Comparison of ENCODE assay signal across 8 mouse cellular contexts in the genomic region with DNA sequence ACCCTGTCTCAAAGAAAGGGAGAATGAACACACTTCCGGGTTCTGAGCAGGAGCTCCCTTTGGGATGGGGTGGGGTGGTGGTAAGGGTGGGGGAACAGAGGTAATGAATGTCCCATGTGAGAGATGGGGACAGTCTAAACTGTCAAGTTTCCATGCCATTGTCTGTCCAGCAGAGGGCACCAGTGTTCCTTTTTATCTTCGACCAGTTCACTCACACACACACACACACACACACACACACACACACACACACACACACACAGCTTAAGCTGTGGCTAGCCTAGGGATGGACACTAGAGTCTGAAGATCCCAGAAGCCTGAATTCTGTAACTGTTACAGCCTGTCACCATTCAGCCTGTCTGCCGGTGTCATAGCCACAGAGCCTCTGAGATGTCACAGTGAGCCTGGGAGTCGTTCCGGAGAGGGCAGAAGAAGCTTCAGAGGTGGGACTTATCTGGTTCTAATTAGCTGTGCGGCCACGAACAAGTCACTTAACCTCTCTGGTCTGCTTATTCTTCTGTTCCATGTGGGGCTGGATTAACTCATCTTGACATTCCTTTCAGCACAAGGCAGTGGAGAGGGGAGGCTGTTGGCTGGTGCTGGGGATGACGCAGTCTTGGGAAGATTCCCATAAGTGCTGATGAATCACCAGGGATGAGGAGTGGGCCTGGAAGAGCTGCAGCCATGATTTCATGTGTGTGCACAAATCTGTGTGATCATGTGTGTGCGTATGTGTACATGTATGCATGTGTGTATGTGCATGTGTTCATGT.
DNase-seq lines count a peak whose midpoint lies in the region; ATAC-seq and TF ChIP-seq lines count a peak whose summit lies in the region.

No protein-coding gene starts in this region.

- peaks cover 3% of the 10 kb centered on the region; the same call in 1 of the 2 replicates for H3K27me3 ChIP-seq in forebrain, embryonic 11.5 days (ENCODE audit: control insufficient read depth, insufficient read depth, low read length)
- no peaks in the 10 kb centered on the region; the same call in 1 of the 2 replicates for H3K27me3 ChIP-seq in forebrain, embryonic 15.5 days
- no peaks in the 10 kb centered on the region for H3K27me3 ChIP-seq in midbrain, postnatal 0 days (ENCODE audit: insufficient read depth, low read length)
- no peaks in the 10 kb centered on the region for H3K27me3 ChIP-seq in testis, adult 2 months (ENCODE audit: control insufficient read depth, insufficient read depth, low read length)

- no peaks in the 10 kb centered on the region for H3K36me3 ChIP-seq in forebrain, embryonic 11.5 days (ENCODE audit: control insufficient read depth, insufficient read depth, low read length)
- H3K36me3 ChIP-seq in forebrain, embryonic 15.5 days = no peaks in the 10 kb centered on the region
- H3K36me3 ChIP-seq in midbrain, postnatal 0 days (ENCODE audit: insufficient read depth, low read length) = no peaks in the 10 kb centered on the region
- H3K36me3 ChIP-seq in testis, adult 2 months (ENCODE audit: control insufficient read depth, insufficient read depth, low read length) = no peaks in the 10 kb centered on the region

- no peaks in the 10 kb centered on the region for H3K9me3 ChIP-seq in forebrain, embryonic 11.5 days (ENCODE audit: control insufficient read depth, low read length)
- H3K9me3 ChIP-seq in forebrain, embryonic 15.5 days = no peaks in the 10 kb centered on the region
- H3K9me3 ChIP-seq in midbrain, postnatal 0 days (ENCODE audit: low read length) = no peaks in the 10 kb centered on the region

- H3K4me2 ChIP-seq in forebrain, embryonic 11.5 days (ENCODE audit: low read depth, low read length, severe bottlenecking) = no peak overlapping the region
- H3K4me2 ChIP-seq in forebrain, embryonic 15.5 days (replicated peaks) = no peak overlapping the region
- no peak overlapping the region for H3K4me2 ChIP-seq in midbrain, postnatal 0 days (ENCODE audit: low read depth, low read length, poor library complexity, severe bottlenecking)

- no peak overlapping the region for H3K27ac ChIP-seq in forebrain, embryonic 11.5 days (ENCODE audit: low read depth, low read length)
- no peak overlapping the region for H3K27ac ChIP-seq in forebrain, embryonic 15.5 days (replicated peaks)
- H3K27ac ChIP-seq in left cerebral cortex, adult 2 months = no peak overlapping the region
- no peak overlapping the region for H3K27ac ChIP-seq in midbrain, postnatal 0 days (ENCODE audit: low read depth, low read length)
- no peak overlapping the region for H3K27ac ChIP-seq in testis, adult 2 months (ENCODE audit: control insufficient read depth, insufficient read depth, low read depth, low read length)

- no peak for TF ChIP-seq POLR2A in brain, embryonic 14.5 days (IDR thresholded peaks at IDR 0.05; ENCODE audit: borderline replicate concordance, extremely low read depth, insufficient read depth, insufficient read length, poor library complexity, severe bottlenecking)
- TF ChIP-seq POLR2A in testis, adult 2 months (IDR thresholded peaks at IDR 0.05; ENCODE audit: control insufficient read depth, low read depth, low read length) = no peak

- no peak overlapping the region for H3K4me3 ChIP-seq in forebrain, embryonic 11.5 days (ENCODE audit: low read depth, low read length)
- no peak overlapping the region for H3K4me3 ChIP-seq in forebrain, embryonic 15.5 days
- H3K4me3 ChIP-seq in left cerebral cortex, adult 2 months = no peak overlapping the region
- H3K4me3 ChIP-seq in midbrain, postnatal 0 days (ENCODE audit: low read depth, low read length) = no peak overlapping the region
- no peak overlapping the region for H3K4me3 ChIP-seq in testis, adult 2 months (ENCODE audit: control insufficient read depth, low read depth, low read length)

- 33% methylated on average over 9 of the region's 9 CpGs for WGBS in forebrain, embryonic 11.5 days
- WGBS in forebrain, embryonic 15.5 days = 35% methylated on average over 9 of the region's 9 CpGs
- WGBS in midbrain, postnatal 0 days = 35% methylated on average over 9 of the region's 9 CpGs

- no peaks in the 10 kb centered on the region for H3K4me1 ChIP-seq in forebrain, embryonic 11.5 days (replicated peaks; ENCODE audit: control insufficient read depth, insufficient read depth, low read length)
- no peaks in the 10 kb centered on the region for H3K4me1 ChIP-seq in forebrain, embryonic 15.5 days
- H3K4me1 ChIP-seq in midbrain, postnatal 0 days (ENCODE audit: insufficient read depth, low read length) = no peaks in the 10 kb centered on the region
- peaks cover 2% of the 10 kb centered on the region for H3K4me1 ChIP-seq in testis, adult 2 months (ENCODE audit: control insufficient read depth, insufficient read depth, low read length)

- intact Hi-C loops in heart, postnatal 36 days (cut with DNase I) = loop anchor here (1.0 to 10.0 kb wide), 3 partner anchors 146 to 693 kb away; no protein-coding TSS in a partner anchor
- intact Hi-C loops in left cerebral cortex, adult 2 months (cut with DNase I) = loop anchor here (1.0 kb wide), 1 partner anchor 271 kb away; no protein-coding TSS in a partner anchor

- peak; percentile 73; the same call in 1 of the 2 replicates for TF ChIP-seq CTCF in brain, embryonic 14.5 days (IDR thresholded peaks at IDR 0.05; ENCODE audit: borderline replicate concordance, extremely low read depth, insufficient read depth, insufficient read length)
- peak; percentile 58 for TF ChIP-seq CTCF in left cerebral cortex, adult 2 months (IDR thresholded peaks at IDR 0.05)
- TF ChIP-seq CTCF in midbrain, postnatal 0 days (IDR thresholded peaks at IDR 0.05) = peak; percentile 83
- TF ChIP-seq CTCF in testis, adult 2 months (IDR thresholded peaks at IDR 0.05; ENCODE audit: control insufficient read depth, insufficient read depth, insufficient replicate concordance, low read depth, low read length) = peak; percentile 30; the same call in 1 of the 2 replicates

- DNase-seq in forebrain, embryonic 11.5 days (ENCODE audit: low spot score) = peak; percentile 75
- peak; percentile 69 to 70 for DNase-seq in B cell, adult 2 months
- DNase-seq in brain, embryonic 14.5 days (ENCODE audit: low read depth) = peak; percentile 77
- DNase-seq in heart, postnatal 36 days = peak; percentile 56 to 67
- peak; percentile 43 to 48 for DNase-seq in left cerebral cortex, adult 2 months (ENCODE audit: extremely low spot score in 1 of 2, low spot score in 2 of 2)
- peak; percentile 80 for DNase-seq in midbrain, postnatal 0 days (ENCODE audit: low spot score)

- ATAC-seq in forebrain, embryonic 11.5 days (replicated peaks; ENCODE audit: low FRiP score) = no peak
- no peak for ATAC-seq in forebrain, embryonic 15.5 days (replicated peaks)
- no peak for ATAC-seq in midbrain, postnatal 0 days (ENCODE audit: low FRiP score)

- H3K9ac ChIP-seq in forebrain, embryonic 11.5 days (ENCODE audit: low read length) = no peak overlapping the region
- no peak overlapping the region for H3K9ac ChIP-seq in forebrain, embryonic 15.5 days (replicated peaks)
- H3K9ac ChIP-seq in midbrain, postnatal 0 days (replicated peaks; ENCODE audit: low read length, poor library complexity, severe bottlenecking) = no peak overlapping the region

Comparison
In these comparisons a context has a peak if more than half of its experiments do, and no peak if none do; other contexts are left out.
1. CTCF ChIP-seq: peak in every context shown above with its lines; median percentile 83 in midbrain, postnatal 0 days; 73 in brain, embryonic 14.5 days; 58 in left cerebral cortex, adult 2 months; 30 in testis, adult 2 months.